Mouse (Mus musculus) olfactory bulb, adult 2 months (tissue): ENCODE results near the gene Fam129c.

ENCODE experiments used
- CTCF ChIP-seq: fragments of 200-500 bp; IDR thresholded peaks from 2 replicates; pipeline ENCODE4 v1.5.1; 2012; ENCODE audit warnings: low read depth, mild to moderate bottlenecking, low read length, moderate library complexity; ENCODE audit not compliant: insufficient read depth
- POLR2A ChIP-seq: fragments of 200-500 bp; IDR thresholded peaks from 2 replicates; pipeline ENCODE4 v1.6.1; 2012; ENCODE audit warnings: mild to moderate bottlenecking, low read depth, low read length, moderate library complexity; ENCODE audit not compliant: insufficient read depth

DNA sequence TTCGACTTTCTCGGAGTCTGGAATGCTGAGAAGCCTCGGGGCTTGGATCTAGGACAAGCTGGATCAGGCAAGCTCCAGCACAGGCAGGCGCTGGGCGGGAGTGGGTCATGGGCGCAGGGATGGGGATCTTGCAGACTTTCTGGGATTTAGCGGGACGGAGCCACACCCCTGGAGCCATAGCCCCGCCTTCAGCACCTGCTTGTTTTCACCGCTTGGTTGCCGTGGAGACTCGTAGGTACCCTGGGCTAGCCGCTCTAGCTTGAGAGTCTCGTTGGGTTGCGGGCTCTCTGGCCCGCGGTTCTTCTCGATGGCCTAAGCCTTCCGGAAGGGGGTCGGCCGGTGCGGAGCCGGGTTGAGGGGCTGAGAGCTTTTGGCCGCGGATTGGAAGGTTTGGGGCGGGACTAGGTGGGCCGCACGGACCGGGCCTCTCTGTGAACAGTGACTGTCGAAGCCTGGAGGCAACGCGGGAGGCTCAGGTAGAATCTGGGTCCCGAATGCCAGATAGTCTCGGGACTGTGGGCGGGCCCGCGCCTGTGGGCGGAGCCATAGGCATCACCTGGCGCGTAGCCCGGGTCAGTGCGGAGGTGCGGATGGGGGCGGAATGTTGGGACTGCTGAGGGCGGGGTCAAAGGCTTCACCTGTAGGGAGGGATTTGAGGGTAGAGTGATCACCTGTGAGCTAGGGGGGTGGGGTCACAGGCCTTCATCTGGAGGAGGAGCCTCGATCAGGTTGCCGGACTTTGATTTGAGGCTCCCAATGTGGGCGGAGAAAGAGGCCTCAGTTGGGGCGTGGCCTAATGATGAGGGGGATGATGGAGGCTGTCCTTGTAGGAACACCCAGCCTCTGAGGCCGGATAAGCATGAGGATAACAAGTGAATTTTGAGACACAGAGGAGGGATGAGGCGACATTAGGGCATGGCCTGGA, 27.8 kb upstream of the Fam129c start:
- TF ChIP-seq CTCF (no peak), POLR2A (no peak)
